Mouse (Mus musculus): ENCODE measurements around the gene Upf2. TPM values are rescaled to one million over a fixed set of nuclear protein-coding genes. Genes with fewer than 3 reads are reported as not detected.
"Not testable (repeated sequence)": the region's sequence is repeated elsewhere in the genome, so short reads cannot be mapped to it uniquely, and the experiment has no call there.

Upf2 gene
- polyA plus RNA-seq, 2 experiments from 2014 or later = 18.5 to 20.8 TPM

DNA sequence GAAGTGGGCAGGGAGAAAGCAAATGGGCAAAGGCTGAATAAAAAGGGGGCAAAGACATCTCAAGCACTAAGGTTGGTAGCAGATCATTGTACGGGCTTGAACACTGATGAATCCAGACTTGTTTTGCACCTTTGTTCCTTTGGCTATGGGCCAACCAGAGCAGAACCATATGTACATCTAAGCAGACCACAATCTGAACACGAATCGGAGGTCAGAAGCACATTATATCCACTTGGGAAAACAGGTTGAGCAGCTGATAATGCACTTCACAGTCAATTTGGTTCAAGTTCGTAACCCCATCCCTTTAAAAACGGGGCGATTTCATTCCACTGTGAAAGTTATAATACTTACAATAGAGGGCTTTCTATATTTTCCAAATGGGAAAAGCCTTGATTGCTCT is 964 bp upstream of the Upf2 start:
- no peak for ATAC-seq

DNA sequence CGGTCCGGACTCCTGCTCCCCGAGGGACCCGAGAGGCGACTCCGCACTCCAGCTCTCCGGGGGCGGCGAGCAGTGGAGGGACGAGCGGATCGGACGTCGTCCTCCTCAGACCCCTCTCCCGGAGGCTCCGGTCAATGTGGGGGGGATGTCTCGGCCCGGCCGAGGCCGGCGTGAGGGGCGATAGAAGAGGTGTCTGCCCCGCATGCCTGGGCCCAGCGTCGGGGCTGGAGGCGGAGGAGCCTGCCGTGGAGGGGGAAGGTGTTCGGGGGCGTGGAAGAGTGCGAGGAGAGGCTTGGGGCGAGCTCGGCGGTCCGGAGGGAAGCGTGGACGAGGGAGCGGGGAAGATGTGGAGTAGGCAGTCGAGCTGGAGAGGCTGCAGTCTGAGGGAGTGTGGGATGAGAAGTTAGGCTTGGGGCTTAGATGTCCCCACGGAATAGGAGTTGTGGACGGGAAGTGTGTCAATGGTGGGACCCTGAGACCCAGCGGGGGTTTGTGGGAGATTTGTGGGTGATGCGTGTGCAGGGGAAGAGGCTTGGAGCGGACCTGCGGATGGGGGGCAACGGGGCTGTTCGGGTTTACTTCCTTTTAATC is 447 bp downstream of the Upf2 start:
- peak; percentile 35 for ATAC-seq

DNA sequence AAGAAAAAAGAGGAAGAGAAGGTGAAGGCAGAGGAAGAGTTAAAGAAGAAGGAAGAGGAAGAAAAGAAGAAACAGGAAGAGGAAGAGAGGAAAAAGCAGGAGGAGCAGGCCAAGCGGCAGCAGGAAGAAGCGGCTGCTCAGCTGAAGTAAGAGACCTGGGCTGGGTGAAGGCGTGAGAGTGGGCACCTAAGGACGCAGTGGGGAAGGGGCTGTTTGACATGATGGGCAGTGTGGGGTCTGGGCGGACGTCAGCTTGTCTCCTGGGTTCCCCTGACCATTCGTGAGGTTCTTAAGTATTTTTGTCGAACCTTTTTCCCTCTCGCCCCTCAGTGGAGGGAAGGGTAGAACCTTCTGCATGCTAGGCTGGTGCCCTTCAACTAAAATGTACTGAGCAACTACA is 6.4 kb downstream of the Upf2 start:
- no peak for ATAC-seq

DNA sequence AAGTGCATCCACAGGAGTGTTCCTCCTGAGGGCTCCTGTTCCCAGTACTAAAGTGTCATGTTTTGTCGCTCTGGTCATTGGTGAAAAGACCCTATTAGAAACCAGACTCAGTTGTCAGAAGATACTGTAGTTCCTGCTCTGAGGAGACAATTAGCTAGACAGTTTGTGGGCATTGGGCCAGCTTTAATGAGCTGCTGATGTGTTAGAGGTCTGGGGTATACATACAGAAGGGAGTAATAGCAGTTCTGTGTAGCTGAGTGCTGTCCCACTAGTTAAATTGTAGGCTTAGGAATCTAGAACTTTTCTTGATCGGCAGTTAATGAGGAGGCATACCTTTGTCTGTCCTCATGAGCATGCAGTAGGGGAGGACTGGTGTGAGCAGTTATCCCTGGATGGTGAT is 11.0 kb downstream of the Upf2 start:
- no peak for ATAC-seq

DNA sequence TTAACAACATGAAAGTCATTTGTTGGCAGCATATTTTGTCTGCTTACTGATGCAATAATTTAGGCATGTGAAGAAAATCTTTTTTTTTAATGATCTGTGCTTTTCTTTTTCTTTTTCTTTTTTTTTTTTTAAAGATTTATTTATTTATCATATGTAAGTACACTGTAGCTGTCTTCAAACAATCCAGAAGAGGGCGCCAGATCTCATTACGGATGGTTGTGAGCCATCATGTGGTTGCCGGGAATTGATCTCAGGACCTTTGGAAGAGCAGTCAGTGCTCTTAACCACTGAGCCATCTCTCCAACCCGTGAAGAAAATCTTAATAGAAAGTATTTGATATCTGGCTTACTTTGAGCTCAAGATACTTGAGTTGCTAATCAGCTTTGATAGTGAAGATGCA is 12.5 kb downstream of the Upf2 start:
- ATAC-seq = not testable (repeated sequence)

DNA sequence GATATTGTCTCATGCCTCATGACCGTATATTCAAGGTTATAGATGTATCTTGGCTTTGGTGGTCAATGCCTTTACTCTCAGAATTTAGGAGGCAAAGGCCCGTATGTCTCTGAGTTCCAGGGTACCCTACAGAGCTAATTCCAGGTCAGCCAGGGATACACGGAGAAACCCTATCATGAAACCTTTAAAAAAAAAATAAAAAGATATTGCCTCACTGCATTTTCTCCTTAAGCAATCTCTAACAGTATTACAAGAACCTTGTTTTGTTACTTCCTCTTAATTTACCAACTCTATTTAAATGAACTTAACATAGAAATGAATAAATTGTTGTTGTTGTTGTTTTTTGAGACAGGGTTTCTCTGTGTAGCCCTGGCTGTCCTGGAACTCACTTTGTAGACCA is 14.7 kb downstream of the Upf2 start:
- no peak for ATAC-seq

DNA sequence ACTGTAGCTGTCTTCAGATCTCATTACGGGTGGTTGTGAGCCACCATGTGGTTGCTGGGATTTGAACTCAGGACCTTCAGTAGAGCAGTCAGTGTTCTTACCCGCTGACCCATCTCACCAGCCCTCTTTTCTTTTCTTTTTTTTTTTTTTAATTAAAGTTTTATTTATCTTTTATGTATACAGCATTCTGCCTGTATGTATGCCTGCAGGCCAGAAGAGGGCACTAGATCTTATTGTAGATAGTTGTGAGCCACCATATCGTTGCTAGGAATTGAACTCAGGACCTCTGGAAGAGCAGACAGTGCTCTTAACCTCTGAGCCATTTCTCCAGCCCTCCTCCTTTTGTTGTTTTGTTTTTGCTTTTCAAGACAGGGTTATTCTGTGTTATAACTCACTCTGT is 19.4 kb downstream of the Upf2 start:
- not testable (repeated sequence) for ATAC-seq

DNA sequence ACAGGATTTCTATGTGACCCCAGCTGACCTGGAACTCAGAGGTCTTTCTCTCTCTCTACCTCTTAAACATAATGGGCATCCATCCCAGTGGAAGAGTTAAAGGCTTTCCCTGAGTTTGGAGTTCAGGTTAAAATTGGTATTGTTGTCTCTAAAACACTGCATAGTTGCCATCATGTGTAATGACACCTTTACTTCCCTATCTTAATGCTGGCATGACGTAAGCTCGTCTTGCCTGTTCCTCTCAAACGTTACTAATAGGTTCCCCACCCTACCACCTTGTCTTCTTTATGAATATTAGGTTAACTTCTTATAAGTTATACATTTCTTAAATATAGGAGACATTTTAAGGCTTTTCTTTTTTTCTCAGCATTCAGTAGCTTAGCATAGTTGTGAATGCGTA is 26.3 kb downstream of the Upf2 start:
- ATAC-seq = no peak

DNA sequence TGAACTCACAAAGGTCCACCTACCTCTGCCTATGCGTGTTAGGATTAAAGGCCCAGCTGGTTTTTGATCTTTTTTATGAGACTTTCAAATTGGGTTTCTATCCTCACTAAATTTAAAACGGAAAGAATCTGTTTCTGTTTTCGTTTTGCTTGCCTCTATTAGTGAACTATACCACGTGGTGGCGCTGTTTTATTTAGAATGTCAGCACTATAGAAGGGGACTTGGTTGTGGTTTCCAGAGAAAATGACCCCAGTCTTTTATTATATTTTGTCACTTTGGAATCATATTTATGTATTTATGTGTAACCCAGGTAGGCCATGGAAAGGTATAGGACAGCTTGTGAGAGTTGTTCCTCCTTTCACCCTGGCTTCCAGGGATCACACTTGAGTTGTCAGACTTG is 44.3 kb downstream of the Upf2 start:
- ATAC-seq = peak; percentile 60

DNA sequence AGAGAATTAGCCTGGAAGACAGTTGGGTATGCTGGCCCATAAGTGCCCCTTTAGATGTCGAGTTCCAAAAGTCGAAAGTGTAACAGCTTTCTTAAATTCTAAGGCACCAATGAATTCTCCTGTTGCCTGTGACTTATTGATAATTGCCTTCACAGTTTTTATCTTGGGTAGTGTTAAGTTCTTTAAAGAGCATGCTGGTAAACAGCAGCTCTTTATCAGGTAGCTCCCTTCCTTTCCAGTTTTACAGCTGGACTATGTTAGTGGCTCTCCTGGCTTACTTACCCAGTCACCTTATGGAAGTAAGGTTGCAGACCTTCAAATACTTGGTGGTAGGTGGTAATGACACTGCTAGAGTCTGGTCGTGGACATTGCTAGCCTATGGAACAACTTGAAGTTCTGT is 52.7 kb downstream of the Upf2 start:
- ATAC-seq = no peak

DNA sequence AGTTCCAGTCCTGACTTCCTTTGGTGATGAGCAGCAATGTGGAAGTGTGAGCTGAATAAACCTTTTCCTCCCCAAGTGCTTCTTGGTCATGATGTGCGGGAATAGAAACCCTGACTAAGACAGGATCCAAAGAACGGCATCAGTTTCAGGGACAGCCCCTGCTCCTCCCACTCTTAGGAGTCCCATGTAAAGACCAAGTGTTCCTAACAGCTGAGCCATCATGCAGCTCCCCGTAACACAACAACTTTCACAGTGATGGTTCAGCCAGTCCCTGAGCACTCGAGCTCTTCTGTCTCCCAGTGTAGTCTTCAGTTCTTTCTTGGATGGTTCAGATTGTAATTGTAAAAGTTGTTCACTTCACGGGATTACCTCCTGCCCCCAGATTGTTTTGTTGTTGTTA is 63.3 kb downstream of the Upf2 start:
- ATAC-seq = no peak

DNA sequence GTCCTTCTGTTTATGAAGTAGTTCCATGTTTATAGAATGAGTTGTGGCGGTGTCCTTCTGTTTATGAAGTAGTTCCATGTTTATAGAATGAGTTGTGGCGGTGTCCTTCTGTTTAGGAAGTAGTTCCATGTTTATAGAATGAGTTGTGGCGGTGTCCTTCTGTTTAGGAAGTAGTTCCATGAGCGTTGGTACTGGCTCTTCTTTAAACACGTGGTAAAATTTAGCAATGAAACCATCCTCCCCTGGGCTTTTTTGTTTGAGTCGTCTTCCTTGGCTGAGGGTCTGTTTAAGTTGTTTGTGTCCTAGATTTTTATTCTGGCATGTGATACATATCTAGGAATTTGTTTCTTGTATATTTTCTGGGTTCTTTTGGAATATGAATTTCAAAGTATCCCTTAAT is 63.9 kb downstream of the Upf2 start:
- ATAC-seq = not testable (repeated sequence)

DNA sequence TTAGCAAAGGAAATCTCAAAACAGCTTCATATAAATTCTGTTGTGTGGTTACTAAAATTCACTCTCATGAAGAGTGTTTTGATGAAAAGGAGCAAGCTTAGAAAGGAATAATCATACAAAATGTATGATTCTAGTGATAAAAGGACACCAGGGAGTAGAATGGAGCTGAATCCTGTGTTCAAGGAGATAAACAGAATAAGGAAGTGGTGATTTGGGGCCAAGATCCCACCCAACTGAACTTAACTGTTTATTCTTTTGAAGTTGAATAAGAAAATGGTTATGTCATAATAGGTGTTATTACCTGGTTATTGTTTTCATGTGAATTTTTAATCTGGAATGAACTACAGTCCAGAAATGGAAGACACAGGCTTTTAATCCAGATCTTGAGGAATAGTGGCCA is 69.3 kb downstream of the Upf2 start:
- no peak for ATAC-seq

DNA sequence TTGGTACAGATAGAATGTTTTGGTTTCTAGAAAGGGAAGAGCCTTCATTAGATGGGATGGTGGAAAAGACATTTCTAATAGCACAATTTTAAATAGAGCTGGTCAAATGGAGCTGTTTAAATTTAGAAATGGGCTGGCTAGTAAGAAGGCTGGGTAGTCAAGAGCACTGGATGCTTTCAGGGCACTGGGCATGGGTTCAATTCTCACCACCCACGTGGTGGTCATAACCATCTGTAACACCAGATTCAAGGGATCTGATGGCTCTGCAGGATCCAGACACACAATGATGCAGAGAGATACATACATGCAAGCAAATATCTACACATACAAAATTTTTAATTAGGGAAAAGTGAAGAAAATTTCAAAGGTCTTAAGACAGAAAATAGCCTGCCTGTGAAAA is 91.4 kb downstream of the Upf2 start:
- ATAC-seq = no peak

DNA sequence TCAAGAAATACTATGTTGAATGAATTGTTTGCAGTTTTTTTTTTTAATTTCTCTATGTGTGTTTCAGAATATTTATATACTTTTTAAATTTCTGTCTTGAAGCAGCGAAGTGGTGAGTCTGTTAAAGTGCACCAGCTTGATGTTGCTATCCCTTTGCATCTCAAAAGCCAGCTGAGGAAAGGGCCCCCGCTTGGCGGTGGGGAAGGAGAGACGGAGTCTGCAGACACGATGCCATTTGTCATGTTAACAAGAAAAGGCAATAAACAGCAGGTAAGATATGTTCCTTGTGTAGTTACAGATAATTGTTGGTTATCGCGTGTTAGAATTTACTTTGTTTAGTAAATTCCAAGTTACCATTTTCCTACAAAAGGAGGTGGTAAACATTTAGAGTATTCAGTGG is 95.5 kb downstream of the Upf2 start:
- ATAC-seq = no peak

DNA sequence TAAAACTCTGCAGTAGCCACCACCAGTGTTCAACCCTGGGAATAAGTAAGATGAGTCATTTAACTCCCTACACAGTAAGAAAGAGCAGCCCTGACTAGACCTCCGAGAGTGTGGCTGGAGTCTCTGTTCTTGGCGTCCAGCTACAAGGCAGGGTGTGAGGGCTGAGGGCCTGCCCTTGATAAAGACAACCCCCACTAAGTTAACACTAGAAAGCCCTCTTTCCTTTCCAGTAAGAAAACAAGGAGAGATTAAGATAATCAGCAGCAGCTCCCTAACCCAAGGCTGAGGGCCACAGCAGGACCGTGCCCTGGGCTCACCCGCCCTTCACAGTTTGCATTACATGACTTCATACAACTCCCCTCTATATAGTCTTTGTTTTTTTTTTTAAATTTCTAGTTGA is 97.3 kb downstream of the Upf2 start:
- ATAC-seq = no peak

DNA sequence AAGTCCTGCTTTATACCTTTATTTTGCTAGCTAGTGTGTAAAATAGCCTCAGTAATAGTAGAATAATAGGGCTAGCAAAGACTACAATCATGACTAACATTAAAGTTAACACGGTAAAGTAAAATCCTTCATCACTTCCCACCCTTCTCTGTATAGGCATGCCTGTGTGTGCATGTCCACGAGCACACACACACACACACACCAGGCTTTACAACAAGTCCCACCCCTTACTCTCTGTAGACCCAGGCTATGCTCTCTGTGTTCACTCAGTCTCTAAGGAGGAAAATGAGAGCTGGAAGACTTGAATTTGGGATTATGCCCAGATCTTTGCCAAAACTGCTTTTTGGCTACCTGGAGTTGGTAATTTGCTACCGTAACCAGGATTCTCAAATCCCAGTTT is 97.7 kb downstream of the Upf2 start:
- ATAC-seq = no peak

DNA sequence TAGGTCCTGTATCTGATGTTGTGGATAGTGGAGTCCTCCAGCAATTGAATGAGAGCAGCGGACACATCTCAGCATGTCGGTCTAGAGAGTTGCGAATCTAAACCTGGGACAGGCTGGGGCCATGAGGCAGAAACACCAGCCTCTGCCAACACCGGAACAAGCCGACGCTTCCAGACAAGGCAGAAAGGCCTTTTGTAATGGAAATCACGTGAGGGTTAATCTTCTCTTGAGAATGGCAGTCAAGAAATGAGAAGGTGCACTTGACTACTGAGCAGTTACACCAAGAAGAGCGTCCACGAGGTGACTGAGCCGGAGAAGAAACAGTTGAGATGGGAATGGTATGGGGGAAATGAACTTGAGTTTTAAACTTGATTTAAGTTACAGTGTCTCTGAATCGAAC is 104.2 kb downstream of the Upf2 start:
- no peak for ATAC-seq

DNA sequence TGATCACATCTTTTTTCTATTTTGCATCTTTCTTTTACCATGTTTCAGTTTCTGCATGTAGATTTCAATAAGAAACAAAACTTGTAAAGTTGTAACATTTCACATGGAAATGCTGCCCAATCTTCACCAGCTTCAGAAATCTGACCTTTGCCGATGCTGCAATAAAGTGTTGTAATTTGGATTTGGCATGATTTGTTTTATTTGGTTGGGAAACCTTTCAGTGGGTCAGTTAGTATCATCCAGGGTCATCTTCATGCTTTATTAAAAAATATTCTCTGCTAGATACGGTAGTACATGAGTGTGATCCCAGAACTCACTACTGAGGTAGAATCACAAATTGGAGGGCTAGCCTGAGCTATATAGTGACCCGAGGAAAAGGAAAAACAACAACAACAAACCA is 105.2 kb downstream of the Upf2 start:
- no peak for ATAC-seq

DNA sequence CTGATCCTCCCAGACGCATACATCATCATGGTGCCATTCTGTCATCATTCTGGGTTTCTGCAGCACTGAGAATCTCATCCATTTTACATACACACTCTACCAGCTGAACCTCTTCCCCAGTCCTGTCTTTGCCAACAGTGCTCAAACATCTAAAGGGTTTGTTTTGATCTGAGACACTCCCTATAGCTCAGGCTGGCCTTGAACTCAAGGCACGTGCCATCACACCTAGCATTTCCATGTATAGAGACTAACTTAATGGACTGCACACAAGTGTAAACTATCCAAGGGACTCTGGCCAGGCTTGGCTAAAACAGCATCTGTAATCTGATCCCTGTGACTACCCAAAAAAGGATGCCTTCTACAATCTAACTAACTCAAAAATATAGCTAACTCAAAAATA is 108.0 kb downstream of the Upf2 start:
- ATAC-seq = no peak

DNA sequence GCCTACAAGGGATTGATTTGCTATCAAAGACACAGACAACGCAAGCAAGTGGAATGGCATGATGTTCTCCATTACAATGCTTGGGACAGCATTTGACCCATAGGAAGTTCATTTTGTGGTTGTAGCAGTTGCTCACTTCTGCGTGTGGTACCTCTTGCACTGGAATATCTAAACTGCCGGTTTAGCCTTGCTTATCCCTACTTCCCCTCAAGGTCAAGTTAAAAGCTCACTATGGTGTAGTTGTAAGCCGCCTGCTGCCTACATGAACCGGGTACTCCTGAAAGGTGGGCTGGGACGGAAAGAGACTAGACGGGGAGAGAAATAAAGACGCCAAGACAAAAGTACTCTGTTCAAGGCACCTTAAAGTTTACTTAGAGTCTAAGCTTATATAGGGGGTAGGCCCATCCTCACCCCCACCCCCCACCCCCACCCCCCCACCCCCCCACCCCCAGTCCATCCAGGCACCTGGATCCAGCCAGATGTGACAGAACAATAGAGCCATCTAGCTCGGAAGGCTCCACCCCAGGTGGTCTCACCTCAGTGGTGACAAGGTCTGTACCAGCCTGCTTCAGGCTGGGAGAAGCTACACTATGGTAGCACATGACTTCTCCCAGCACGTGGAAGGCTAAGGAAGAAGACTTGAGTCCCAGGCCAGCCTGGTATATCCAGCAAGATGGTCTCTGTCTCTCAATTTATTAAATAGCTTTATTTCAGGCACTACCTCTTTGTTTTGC is 109.0 kb downstream of the Upf2 start:
- no peak for ATAC-seq

DNA sequence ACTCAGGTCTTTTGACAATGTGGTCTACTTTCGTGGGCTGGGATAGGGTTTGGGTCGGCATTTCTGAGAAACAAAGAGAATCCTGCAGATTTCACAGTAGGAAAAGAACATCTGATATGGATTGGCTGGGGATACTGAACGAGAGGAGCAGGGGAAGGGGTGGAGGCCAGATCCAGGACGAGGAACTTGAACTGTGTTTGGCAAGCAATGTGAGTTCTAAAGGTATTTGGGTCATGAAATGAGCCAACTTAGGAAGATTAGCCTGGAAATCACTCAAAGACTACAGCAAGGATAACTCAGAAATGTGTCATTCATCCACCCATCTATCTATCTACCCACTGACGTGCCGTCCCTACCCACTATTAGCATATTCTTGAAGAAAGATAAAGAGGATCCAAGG is 116.1 kb downstream of the Upf2 start:
- no peak for ATAC-seq

DNA sequence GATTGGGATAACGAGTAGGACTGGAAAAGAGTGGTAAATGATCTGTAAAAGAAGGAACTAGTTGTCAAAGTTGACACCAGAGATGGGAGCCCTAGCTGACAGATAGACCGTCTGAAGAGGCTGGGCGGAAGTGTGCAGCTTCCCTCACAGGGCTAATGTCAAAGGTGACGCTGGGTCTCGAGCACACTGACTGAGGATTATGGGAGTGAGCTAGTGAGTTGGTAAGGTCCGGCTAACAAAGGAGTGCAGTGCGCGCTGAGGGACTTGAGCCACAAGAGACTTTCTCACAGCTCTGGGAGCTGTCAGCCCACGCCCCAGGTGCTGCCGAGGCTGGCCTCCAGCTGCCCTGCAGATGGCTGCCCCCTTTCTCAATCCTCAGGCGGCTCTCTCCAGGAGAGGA is 119.7 kb downstream of the Upf2 start:
- no peak for ATAC-seq

DNA sequence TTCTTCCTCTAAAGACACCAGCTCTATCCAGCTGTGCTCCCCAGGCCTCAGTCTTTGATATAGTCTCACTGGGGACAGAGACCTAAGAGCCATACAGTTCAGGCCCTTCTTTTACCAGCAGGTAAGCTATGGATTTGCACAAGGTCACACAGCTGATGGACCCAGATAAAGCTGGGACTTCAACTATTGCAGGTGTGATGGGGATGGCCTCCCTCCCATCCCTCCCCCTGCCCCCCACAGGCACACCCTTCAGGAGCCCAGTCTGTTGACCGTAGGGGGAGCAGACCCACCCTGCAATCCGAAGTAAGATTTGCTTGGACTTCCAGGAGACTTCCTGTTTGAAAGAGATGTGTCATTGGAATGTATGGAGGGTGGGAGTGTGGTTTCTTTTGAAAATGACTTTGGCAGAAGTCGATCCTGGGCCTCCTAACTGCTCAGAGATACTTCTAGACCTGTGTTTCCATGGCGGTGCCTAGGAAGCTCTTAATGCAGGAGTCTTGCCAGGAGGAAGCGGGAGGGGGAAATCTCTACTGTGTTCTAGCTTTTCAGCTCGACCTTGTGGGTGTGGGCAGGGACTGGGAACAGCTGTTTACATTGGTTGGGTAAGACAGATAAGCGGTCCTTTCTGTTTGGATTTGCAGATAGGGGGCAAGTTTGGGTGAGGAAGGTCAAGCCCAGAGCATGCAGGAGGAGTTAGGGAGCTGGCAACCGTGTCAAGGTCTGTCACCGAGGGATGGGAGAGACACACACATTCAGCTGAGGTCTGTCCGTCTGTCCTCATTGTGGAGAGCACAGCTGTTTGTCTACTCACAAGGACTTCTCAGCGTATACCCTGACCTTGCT is 120.5 kb downstream of the Upf2 start:
- no peak for ATAC-seq

Data from CD4-positive, CD25-positive, alpha-beta regulatory T cell, adult 4 months (primary cell).